Mouse (Mus musculus) subcutaneous adipose tissue, adult 2 months (tissue): Measurements from ENCODE around the gene Aldh3b2. TPM values are rescaled to one million over a fixed set of nuclear protein-coding genes. Genes with fewer than 3 reads are reported as not detected.

Experiments used
- polyA plus RNA-seq: library from polyadenylated mRNA; depleted of rRNA; stranded (reverse); fragments of >200 nt; gene quantifications from 2 replicates; pipeline ENCODE4 v1.2.3, GENCODE M21; 2012; ENCODE audit warnings: low replicate concordance; rRNA removed

Gene Aldh3b2
- 23.0 and 56.2 TPM in 2 replicates for polyA plus RNA-seq

GRCm38 (mm10) chr19:3972229-3972628 lies at the start of gene Aldh3b2:
Gene Aldh3b2, plus strand, starts transcription at chr19:3972328.

GRCm38 (mm10) chr19:3929211-3929941 lies 42.8 kb upstream of the Aldh3b2 start, which contains the start of gene Aldh3b1:
Gene Aldh3b1, minus strand, starts transcription at chr19:3929808.

GRCm38 (mm10) chr19:3935032-3935895 lies 36.9 kb upstream of the Aldh3b2 start, which contains the start of gene Unc93b1:
Gene Unc93b1, plus strand, starts transcription at chr19:3935186.

GRCm38 (mm10) chr19:3958470-3958869 lies 13.7 kb upstream of the Aldh3b2 start, which contains the start of gene Aldh3b3:
Gene Aldh3b3, plus strand, starts transcription at chr19:3958645.

GRCm38 (mm10) chr19:3986334-3986733 lies 14.2 kb downstream of the Aldh3b2 start, which contains the start of gene Acy3:
Gene Acy3, plus strand, starts transcription at chr19:3986570.

GRCm38 (mm10) chr19:3992416-3992815 lies 20.3 kb downstream of the Aldh3b2 start, which contains the start of gene Tbx10:
Gene Tbx10, plus strand, starts transcription at chr19:3992752.

GRCm38 (mm10) chr19:4000119-4000900 lies 28.2 kb downstream of the Aldh3b2 start, which contains the start of the genes Nudt8 and Gm49405:
Gene Nudt8, plus strand, starts transcription at chr19:4000580.
Gene Gm49405, plus strand, starts transcription at chr19:4000626.

GRCm38 (mm10) chr19:4003112-4003511 lies 31.0 kb downstream of the Aldh3b2 start, which contains the start of gene Doc2g:
Gene Doc2g, plus strand, starts transcription at chr19:4003313.

GRCm38 (mm10) chr19:4012432-4013022 lies 40.4 kb downstream of the Aldh3b2 start, which contains the start of gene Ndufv1:
Gene Ndufv1, minus strand, starts transcription at chr19:4012806.

Other genes with a start within 250 kb of the Aldh3b2 start
- gene Kmt5b, start 204.9 kb upstream of the Aldh3b2 start, polyA plus RNA-seq, result 16.4 and 22.3 TPM in 2 replicates
- 12.1 and 35.7 TPM in 2 replicates for gene Chka, start 120.6 kb upstream of the Aldh3b2 start, polyA plus RNA-seq
- gene Tcirg1, start 65.2 kb upstream of the Aldh3b2 start, polyA plus RNA-seq, result 152 and 212 TPM in 2 replicates
- 277 and 311 TPM in 2 replicates for gene Ndufs8, start 59.6 kb upstream of the Aldh3b2 start, polyA plus RNA-seq
- 11.6 and 18.9 TPM in 2 replicates for gene Aldh3b1, start 42.5 kb upstream of the Aldh3b2 start, polyA plus RNA-seq
- 165 and 222 TPM in 2 replicates for gene Unc93b1, start 37.1 kb upstream of the Aldh3b2 start, polyA plus RNA-seq
- 0.50 and 1.5 TPM in 2 replicates for gene Aldh3b3, start 13.7 kb upstream of the Aldh3b2 start, polyA plus RNA-seq
- 37.6 and 75.0 TPM in 2 replicates for gene Acy3, start 14.2 kb downstream of the Aldh3b2 start, polyA plus RNA-seq
- gene Tbx10, start 20.4 kb downstream of the Aldh3b2 start, polyA plus RNA-seq, result not detected in 2 replicates
- gene Nudt8, start 28.3 kb downstream of the Aldh3b2 start, polyA plus RNA-seq, result 8.2 and 27.4 TPM in 2 replicates
- gene Gm49405, start 28.3 kb downstream of the Aldh3b2 start, polyA plus RNA-seq, result 0.85 and 3.3 TPM in 2 replicates
- gene Doc2g, start 31.0 kb downstream of the Aldh3b2 start, polyA plus RNA-seq, result 3.1 and 10.1 TPM in 2 replicates
- 208 and 265 TPM in 2 replicates for gene Ndufv1, start 40.5 kb downstream of the Aldh3b2 start, polyA plus RNA-seq
- gene Gstp1, start 65.7 kb downstream of the Aldh3b2 start, polyA plus RNA-seq, result 601 and 616 TPM in 2 replicates
- 48.1 and 59.0 TPM in 2 replicates for gene Gstp2, start 73.7 kb downstream of the Aldh3b2 start, polyA plus RNA-seq
- 2.2 and 2.5 TPM in 2 replicates for gene Gstp3, start 87.2 kb downstream of the Aldh3b2 start, polyA plus RNA-seq
- gene Cabp2, start 109.2 kb downstream of the Aldh3b2 start, polyA plus RNA-seq, result not detected in 2 replicates
- gene Cdk2ap2, start 124.9 kb downstream of the Aldh3b2 start, polyA plus RNA-seq, result 139 and 211 TPM in 2 replicates
- gene Pitpnm1, start 127.7 kb downstream of the Aldh3b2 start, polyA plus RNA-seq, result 115 and 122 TPM in 2 replicates
- 127 and 158 TPM in 2 replicates for gene Aip, start 153.5 kb downstream of the Aldh3b2 start, polyA plus RNA-seq
- gene Gpr152, start 167.5 kb downstream of the Aldh3b2 start, polyA plus RNA-seq, result 0.26 and 0.43 TPM in 2 replicates
- gene Cabp4, start 171.7 kb downstream of the Aldh3b2 start, polyA plus RNA-seq, result 0.59 and 0.64 TPM in 2 replicates
- 355 and 367 TPM in 2 replicates for gene Coro1b, start 176.3 kb downstream of the Aldh3b2 start, polyA plus RNA-seq
- gene Ptprcap, start 181.3 kb downstream of the Aldh3b2 start, polyA plus RNA-seq, result 5.9 and 12.6 TPM in 2 replicates
- 48.6 and 51.8 TPM in 2 replicates for gene Rps6kb2, start 191.0 kb downstream of the Aldh3b2 start, polyA plus RNA-seq
- gene Carns1, start 203.2 kb downstream of the Aldh3b2 start, polyA plus RNA-seq, result 12.9 and 15.8 TPM in 2 replicates
- gene Tbc1d10c, start 219.0 kb downstream of the Aldh3b2 start, polyA plus RNA-seq, result 4.8 and 10.3 TPM in 2 replicates
- gene Ppp1ca, start 219.7 kb downstream of the Aldh3b2 start, polyA plus RNA-seq, result 495 and 521 TPM in 2 replicates
- gene Rad9a, start 229.3 kb downstream of the Aldh3b2 start, polyA plus RNA-seq, result 37.6 and 43.6 TPM in 2 replicates
- 8.6 and 37.5 TPM in 2 replicates for gene Clcf1, start 241.9 kb downstream of the Aldh3b2 start, polyA plus RNA-seq
- gene AC109138.7, start 242.0 kb downstream of the Aldh3b2 start, polyA plus RNA-seq, result not detected in 2 replicates